Comparison of ENCODE assay signal across 1 mouse cellular context in the genomic region with DNA sequence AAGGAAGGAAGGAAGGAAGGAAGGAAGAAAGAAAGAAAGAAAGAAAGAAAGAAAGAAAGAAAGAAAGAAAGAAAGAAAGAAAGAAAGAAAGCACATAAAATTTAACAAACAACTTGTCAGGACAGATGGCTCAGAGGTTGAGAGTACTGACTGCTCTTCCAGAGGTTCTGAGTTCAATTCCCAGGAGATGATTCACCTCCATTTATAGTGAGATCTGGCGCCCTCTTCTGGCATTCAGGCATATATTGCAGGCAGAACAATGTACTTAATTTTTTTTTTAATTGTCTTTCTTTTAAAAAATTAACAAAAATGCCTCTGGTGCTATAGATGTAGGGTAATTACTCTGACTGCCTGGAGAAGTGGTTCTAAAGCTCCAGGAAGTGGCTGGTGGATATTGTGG.
A peak's percentile ranks its signal among the peaks of the same experiment; 100 is the strongest.
TF ChIP-seq lines count a peak whose summit lies in the region.

No protein-coding gene starts in this region.

TF ChIP-seq in CH12.LX, 34 proteins besides CTCF, POLR2A, EP300 and RAD21 (continued from another document):
- peak; percentile 34 for TF ChIP-seq SIN3A (IDR thresholded peaks at IDR 0.05; ENCODE audit: low read length)
- no peak for TF ChIP-seq PAX5 (IDR thresholded peaks at IDR 0.05; ENCODE audit: low read length)
- 0 out of 2 replicates have a peak, but pooled peaks have one; percentile 31 for TF ChIP-seq E2F4 (IDR thresholded peaks at IDR 0.05; ENCODE audit: insufficient replicate concordance, low read depth, low read length)
- TF ChIP-seq RCOR1 (conservative IDR thresholded peaks at IDR 0.05; ENCODE audit: low read depth, low read length), result no peak
- peak; percentile 55 for TF ChIP-seq SMC3 (IDR thresholded peaks at IDR 0.05; ENCODE audit: low read depth, low read length)
- no peak for TF ChIP-seq ZKSCAN1 (IDR thresholded peaks at IDR 0.05; ENCODE audit: borderline replicate concordance, low read depth, low read length)
- no peak for TF ChIP-seq USF2 (conservative IDR thresholded peaks at IDR 0.05; ENCODE audit: low read depth, low read length)
- TF ChIP-seq MEF2A (IDR thresholded peaks at IDR 0.05; ENCODE audit: borderline replicate concordance, low read depth, low read length), result no peak
- no peak for TF ChIP-seq MXI1 (IDR thresholded peaks at IDR 0.05; ENCODE audit: low read depth, low read length)
- no peak for TF ChIP-seq TCF12 (IDR thresholded peaks at IDR 0.05; ENCODE audit: low read depth, low read length)
- TF ChIP-seq JUND (conservative IDR thresholded peaks at IDR 0.05; ENCODE audit: low read depth, low read length), result no peak
- TF ChIP-seq NRF1 (IDR thresholded peaks at IDR 0.05; ENCODE audit: low read depth, low read length), result no peak
- TF ChIP-seq ZMIZ1 (IDR thresholded peaks at IDR 0.05; ENCODE audit: low read depth, low read length), result 0 out of 2 replicates have a peak, but pooled peaks have one; percentile 10
- TF ChIP-seq MAFK (IDR thresholded peaks at IDR 0.05; ENCODE audit: insufficient replicate concordance, low read length), result no peak
- no peak for TF ChIP-seq USF1 (IDR thresholded peaks at IDR 0.05; ENCODE audit: low read depth, low read length)
- TF ChIP-seq CHD2 (IDR thresholded peaks at IDR 0.05; ENCODE audit: low read length), result no peak
- no peak for TF ChIP-seq HCFC1 (IDR thresholded peaks at IDR 0.05; ENCODE audit: low read depth, low read length)
- no peak for TF ChIP-seq MAX (IDR thresholded peaks at IDR 0.05; ENCODE audit: low read length)
- TF ChIP-seq ELF1 (IDR thresholded peaks at IDR 0.05; ENCODE audit: low read depth, low read length), result peak; percentile 28; the same call in 1 of the 2 replicates
- TF ChIP-seq TBP (conservative IDR thresholded peaks at IDR 0.05; ENCODE audit: low read depth, low read length), result peak; percentile 75; the same call in 1 of the 2 replicates
